Mouse (Mus musculus): ENCODE results near the gene C530025M09Rik. TPM values are rescaled to one million over a fixed set of nuclear protein-coding genes. Genes with fewer than 3 reads are reported as not detected.

C530025M09Rik gene
- not detected for total RNA-seq (2022)

DNA sequence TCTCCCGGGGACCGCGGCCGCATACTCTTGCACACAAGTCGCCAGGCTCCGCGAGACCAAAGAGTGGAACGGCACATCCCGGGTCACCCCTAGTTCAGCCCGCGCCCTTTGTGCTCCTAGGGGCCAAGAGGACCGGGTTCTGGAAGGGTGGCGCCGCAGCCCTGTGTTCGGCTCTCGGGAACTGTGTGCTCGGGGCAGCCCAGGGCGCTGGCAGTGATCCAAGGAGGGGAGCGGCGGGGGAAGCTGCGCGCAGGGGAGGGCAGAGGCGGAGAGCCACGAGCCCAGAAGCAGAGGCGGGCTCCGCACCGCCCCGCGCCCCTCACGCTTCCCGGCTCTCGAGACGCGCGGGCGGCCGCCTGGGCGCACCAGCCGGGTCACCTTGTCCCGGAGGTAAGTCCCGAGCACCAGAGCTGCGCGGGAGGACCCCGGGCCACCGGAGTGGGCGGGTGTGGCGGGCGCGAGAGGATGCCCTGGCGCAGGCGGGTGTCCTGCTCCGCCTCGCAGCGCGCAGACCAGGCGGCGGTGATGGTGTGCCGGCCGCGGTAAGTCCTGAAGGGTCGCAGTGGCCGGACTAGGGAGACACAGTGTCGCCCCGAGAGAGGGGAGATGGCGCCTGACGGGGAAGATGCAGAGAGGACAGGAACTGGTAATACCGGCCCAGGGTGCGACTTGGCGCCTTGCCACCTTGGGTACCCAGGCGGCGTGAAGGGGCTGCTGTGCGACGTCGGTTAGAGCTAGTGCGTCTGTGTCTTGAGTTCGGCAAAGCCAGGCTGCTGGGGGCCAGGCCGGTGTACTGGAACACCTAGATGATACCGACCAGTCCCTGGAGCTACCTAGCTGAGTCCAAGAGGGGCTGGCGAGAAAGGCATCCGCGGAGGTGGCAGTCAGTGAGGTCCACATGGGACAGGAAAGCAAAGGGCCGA is at the start of gene C530025M09Rik:
Gene C530025M09Rik (minus strand): TSS at position 678 of the 923 bp plus-strand sequence.
- DNase-seq (ENCODE audit: low spot score in 2 of 2): peak in 1 of 2 experiments; percentile 7

GRCm38 (mm10) chr2:149877954-149878353 is 46.9 kb upstream of the C530025M09Rik start:
- no peak for DNase-seq (ENCODE audit: low spot score in 2 of 2)

DNA sequence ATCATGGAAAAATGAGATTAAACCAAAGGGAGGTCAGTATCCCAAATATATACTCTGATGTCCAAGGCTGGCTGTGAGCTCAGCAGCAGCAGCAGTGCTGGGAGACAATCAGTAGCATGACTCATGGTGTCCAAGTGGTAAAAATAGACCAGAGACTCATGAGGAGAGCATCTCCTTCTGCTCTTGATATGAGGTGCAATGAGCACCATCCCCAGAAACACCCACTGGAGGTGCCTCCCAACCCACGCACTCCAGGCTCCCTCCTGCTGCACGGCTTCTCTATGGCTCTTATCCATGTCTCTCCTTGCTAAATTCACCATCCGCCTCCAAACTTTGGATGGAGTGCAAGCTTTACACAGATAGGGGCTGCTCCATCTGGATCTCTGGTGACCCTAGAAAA is 42.3 kb upstream of the C530025M09Rik start:
- no peak for DNase-seq (ENCODE audit: low spot score in 2 of 2)

GRCm38 (mm10) chr2:149872496-149872895 is 41.5 kb upstream of the C530025M09Rik start:
- DNase-seq (ENCODE audit: low spot score in 2 of 2): no peak

GRCm38 (mm10) chr2:149870496-149870895 is 39.5 kb upstream of the C530025M09Rik start:
- no peak for DNase-seq (ENCODE audit: low spot score in 2 of 2)

DNA sequence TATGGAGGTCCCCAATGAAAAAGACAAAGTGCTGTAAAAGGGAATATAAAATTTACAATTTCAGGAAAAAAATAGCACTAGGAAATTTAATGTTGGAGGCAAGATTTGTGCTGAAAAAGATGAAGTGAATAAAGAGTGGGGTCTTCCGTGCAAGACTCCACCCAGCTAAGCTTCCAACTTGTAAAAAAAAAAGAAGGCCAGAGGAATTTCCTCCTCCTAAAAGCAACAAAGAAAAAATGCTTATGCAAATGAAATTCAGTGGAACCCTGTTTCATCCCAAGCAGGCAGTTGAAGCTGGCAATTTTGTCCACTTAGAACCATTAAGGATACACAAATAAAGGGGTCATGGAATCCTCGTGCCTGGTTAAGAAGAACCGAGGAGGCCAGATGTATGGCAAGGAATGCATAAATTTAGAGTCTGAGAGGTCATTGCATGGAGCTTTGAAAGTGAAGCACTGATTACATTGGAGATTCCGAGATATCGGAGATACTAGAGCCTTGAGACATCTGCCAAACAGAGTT is 35.0 kb upstream of the C530025M09Rik start:
- no peak for DNase-seq (ENCODE audit: low spot score in 2 of 2)

- DNase-seq (ENCODE audit: low spot score in 2 of 2): no peak
These were observed 30.0 kb upstream of the C530025M09Rik start for GRCm38 (mm10) chr2:149861002-149861401.

GRCm38 (mm10) chr2:149848778-149849177 is 17.8 kb upstream of the C530025M09Rik start:
- DNase-seq (ENCODE audit: low spot score in 2 of 2): no peak

DNA sequence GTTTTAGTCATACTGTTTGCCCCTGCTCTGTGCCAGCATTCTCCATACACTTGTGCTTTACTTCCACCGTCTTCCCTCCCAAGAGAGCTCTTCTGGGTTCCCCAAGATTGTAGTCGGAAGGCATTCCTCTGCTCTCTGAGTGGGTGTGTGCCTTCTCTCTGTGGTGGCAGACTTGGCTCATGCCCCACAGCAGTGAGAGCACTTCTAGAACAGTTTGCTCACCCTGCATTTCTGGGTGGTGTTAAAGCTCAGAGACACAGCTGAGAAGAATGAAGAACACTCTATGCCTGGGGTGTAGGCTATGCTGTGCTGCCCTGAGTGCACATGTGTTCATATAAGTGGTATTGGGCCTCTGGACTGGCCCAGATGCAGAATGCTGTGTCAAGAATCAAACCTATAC is 13.6 kb upstream of the C530025M09Rik start:
- DNase-seq (ENCODE audit: low spot score in 2 of 2): no peak

GRCm38 (mm10) chr2:149839666-149840065 is 8.7 kb upstream of the C530025M09Rik start:
- DNase-seq (ENCODE audit: low spot score in 2 of 2): no peak

GRCm38 (mm10) chr2:149836471-149837135 is 5.6 kb upstream of the C530025M09Rik start:
- DNase-seq (ENCODE audit: low spot score in 2 of 2): no peak

DNA sequence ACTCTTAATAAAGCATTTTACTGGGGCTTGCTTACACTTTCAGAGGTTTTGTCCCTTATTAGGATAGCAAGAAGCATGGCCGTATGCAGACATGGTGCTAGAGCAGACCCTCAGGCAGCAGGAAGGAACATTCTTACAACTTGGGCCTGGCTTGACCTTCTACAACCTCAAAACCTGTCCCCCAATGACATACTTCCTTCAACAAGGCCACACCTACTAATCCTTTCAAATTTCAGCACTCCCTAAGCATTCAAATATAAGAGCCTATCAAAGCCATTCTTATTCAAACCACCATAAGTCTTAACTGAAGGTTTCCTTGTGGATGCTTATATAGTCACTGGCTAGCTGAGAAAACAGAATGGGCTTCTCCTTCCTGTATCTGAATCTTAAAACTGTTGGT is 4.1 kb upstream of the C530025M09Rik start:
- DNase-seq (ENCODE audit: low spot score in 2 of 2): no peak

DNA sequence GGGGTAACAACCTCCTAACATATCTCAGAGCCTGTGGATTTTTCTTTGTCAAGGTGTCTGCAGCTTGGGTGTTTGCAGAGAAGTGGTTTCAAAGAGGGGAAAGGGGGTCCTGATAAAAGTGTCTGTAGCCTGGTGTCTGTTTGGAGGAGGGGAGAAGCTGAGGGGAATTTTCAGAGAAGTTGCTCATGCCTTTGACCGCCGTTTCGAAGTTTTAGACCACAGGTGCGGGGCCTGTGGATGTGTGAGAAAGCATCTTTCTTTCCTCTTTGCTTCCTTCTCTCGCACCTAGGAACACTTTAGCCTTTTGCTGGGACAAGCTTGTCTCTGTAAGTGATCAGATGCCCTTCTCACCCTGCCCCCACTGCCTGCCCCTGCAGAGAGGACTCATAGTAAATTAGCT is 1.3 kb upstream of the C530025M09Rik start:
- DNase-seq (ENCODE audit: low spot score in 2 of 2): no peak

GRCm38 (mm10) chr2:149831459-149832245 is 639 bp upstream of the C530025M09Rik start:
- no peak for DNase-seq (ENCODE audit: low spot score in 2 of 2)

GRCm38 (mm10) chr2:149829955-149830535 is 968 bp downstream of the C530025M09Rik start:
- DNase-seq (ENCODE audit: low spot score in 2 of 2): no peak

GRCm38 (mm10) chr2:149828911-149829310 is 2.1 kb downstream of the C530025M09Rik start, which contains the start of gene Syndig1:
TSS of gene Syndig1 (plus strand) at chr2:149829211.
- DNase-seq (ENCODE audit: low spot score in 2 of 2): no peak

DNA sequence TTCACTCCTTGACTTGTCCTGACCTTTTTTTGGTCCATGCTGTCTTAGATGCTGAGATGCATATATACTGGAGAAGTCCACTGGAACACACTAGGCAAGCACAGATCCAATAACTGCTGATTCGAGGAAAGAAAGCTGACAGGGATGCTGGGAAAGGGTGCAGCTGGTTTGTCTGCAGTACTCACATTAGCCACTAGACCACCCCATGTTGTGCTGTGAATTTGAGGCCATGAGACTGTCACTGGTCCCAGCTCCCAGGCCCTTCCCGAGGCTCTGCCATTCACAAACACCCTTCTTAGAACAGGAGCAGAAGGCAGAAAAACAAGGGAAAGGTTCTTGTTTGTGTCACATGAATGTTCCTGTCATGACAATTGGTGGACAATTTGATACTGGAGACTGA is 10.8 kb downstream of the C530025M09Rik start:
- no peak for DNase-seq (ENCODE audit: low spot score in 2 of 2)

DNA sequence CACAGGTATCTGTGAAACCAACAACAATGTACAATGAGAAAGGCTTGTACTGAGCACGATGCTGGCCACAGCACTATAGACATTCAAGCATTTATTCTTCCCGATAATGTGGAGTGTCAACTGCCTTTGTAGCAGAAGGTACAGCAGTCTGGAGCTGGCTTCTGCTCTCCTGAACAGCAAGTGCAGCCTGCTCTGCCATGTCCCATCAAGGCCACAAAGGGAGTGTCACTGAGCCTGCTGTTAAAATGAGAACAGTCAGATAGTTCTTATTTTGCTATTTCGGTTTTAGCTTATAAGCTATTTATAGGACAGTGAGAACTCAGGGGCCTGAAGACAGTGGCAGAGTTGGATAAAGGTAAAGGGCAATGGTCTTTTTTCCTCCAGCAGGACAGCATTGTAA is 11.3 kb downstream of the C530025M09Rik start:
- DNase-seq (ENCODE audit: low spot score in 2 of 2): no peak

DNA sequence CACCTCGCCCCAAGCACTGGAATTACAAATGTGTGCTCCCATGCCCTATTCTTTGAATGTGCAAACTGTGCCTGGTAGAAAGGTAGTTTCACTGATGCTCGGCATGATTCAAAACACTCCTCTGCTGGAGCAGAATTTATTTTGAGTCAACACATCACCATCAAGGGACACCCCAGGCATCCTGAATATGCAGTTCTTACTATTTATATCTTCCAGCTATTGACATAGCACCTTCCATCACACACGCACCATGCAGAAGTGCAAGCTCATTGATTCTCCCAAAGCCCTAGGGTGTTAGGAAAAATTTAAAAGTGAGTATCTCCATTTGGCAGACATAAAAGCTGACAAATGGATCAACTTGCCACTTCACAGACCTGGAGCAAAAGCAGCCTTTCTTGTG is 12.6 kb downstream of the C530025M09Rik start:
- DNase-seq (ENCODE audit: low spot score in 2 of 2): no peak

DNA sequence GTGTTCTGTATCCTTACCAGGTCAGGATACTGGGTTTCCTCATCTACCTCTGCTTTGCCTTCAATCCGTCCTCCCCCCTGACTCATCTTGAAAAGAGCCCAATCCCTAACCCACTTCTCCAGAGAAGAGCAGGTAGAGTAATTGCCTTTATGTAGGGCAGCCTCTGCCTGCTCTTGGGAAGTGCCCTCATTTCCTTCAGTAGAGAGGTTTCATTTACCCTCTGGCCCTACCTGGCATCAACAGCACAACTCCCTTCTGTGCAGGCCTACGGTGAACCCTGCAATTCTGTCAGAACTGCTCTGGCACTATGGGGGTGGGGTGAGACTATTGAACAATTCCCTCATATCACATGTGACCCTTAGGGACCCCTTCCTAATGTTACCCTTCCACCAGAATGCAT is 18.1 kb downstream of the C530025M09Rik start:
- no peak for DNase-seq (ENCODE audit: low spot score in 2 of 2)

DNA sequence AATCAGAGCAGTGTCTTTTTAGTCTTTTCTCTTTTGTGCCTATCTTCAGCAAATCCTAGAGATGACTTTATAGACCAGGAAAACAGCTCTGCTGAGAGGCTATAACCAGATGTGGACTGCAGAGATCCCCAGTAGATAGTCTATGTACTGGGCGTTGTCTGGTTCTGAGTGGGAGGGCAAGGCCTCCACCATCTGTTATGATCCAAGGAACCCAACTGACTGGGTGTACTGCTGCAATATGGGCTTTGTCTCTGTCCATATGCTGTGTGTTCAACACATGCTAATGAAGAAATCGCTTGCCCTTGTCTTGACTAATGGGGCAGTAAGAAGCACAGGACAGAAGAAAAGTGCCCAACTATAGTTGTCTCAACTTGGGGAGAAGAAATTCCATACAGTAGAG is 25.8 kb downstream of the C530025M09Rik start:
- no peak for DNase-seq (ENCODE audit: low spot score in 2 of 2)

Data from gastrocnemius, adult 8-10 months (tissue).